Mouse (Mus musculus) forebrain, embryonic 15.5 days (tissue): ENCODE results near the gene Ckap2. TPM values are rescaled to one million over a fixed set of nuclear protein-coding genes. Genes with fewer than 3 reads are reported as not detected.
"Not testable (repeated sequence)": the region's sequence is repeated elsewhere in the genome, so short reads cannot be mapped to it uniquely, and the experiment has no call there.

Experiments
- ATAC-seq: fragments of 200-750 bp; cut with Nextera tagmentation; replicated peaks from 2 replicates; pipeline ENCODE4 v1.8.0; 2017; ENCODE audit warnings: mild to moderate bottlenecking, moderate TSS enrichment, moderate library complexity
- H3K27ac ChIP-seq: fragments of 300-500 bp; sonication (generic); replicated peaks from 2 replicates; pipeline ENCODE4 v1.5.1; 2015; ENCODE audit warnings: mild to moderate bottlenecking, inconsistent platforms
- H3K27me3 ChIP-seq: fragments of 300-500 bp; sonication (generic); 2 replicates; pipeline ENCODE4 v1.6.1; 2015; ENCODE audit warnings: inconsistent platforms
- H3K36me3 ChIP-seq: fragments of 300-500 bp; sonication (generic); 2 replicates; pipeline ENCODE4 v1.6.1; 2015; ENCODE audit warnings: mild to moderate bottlenecking, inconsistent platforms
- H3K4me1 ChIP-seq: fragments of 300-500 bp; sonication (generic); 2 replicates; pipeline ENCODE4 v1.6.1; 2015; ENCODE audit warnings: inconsistent platforms
- H3K4me2 ChIP-seq: fragments of 300-500 bp; sonication (generic); replicated peaks from 2 replicates; pipeline ENCODE4 v1.6.1; 2015; ENCODE audit warnings: mild to moderate bottlenecking, inconsistent platforms
- H3K4me3 ChIP-seq: fragments of 300-500 bp; sonication (generic); 2 replicates; pipeline ENCODE4 v1.5.1; 2015; ENCODE audit warnings: mild to moderate bottlenecking, inconsistent platforms
- H3K9ac ChIP-seq: fragments of 300-500 bp; sonication (generic); replicated peaks from 2 replicates; pipeline ENCODE4 v1.6.1; 2015; ENCODE audit warnings: mild to moderate bottlenecking, inconsistent platforms
- H3K9me3 ChIP-seq: fragments of 300-500 bp; sonication (generic); 2 replicates; pipeline ENCODE4 v1.6.1; 2016; ENCODE audit warnings: inconsistent platforms
- WGBS: fragments of 180-500 bp; shearing (Covaris S2); methylation state at CpG from one replicate; pipeline ENCODE4 v1.1.7; 2015; ENCODE audit warnings: mixed read lengths; 5-methylcytosine and 5-hydroxymethylcytosine counted together
- polyA plus RNA-seq: library from polyadenylated mRNA; unstranded; fragments of >200 nt; fragmentation: Nextera tagmentation; extraction: Ambion mirVana; gene quantifications from 2 replicates; pipeline ENCODE4 v1.2.1, GENCODE M21; 2015

The Ckap2 gene
- polyA plus RNA-seq, 1 experiment from 2014 or later: 28.7 TPM

DNA sequence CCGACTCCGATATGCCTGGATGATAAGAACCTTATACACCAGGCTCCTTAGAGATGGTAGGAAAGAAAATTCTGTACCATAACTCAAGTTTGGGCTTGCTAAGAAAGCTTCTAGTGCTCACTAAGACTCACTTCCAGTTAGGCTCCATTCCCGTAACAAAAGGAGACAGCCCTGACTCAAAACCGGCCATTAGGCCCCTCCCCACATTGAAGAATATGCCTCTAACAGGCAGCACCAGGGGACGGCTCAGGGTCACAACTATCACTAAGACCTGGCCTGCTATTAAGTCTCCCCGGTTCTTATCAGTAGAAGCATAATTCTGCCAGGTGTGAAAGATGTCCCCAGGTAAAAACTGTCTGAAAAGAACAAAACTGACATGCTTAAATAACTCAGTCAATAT lies 39.8 kb downstream of the Ckap2 start:
- Histone ChIP-seq H3K36me3 (peaks cover 10% of the 10 kb centered on the region; the same call in 1 of the 2 replicates), H3K4me1 (no peaks in the 10 kb centered on the region), H3K4me3 (no peak overlapping the region), H3K9ac (no peak overlapping the region), H3K9me3 (no peaks in the 10 kb centered on the region), H3K27me3 (no peaks in the 10 kb centered on the region), H3K4me2 (no peak overlapping the region), H3K27ac (no peak overlapping the region)
- 80% methylated on average over 6 of the region's 6 CpGs for WGBS
- no peak for ATAC-seq

DNA sequence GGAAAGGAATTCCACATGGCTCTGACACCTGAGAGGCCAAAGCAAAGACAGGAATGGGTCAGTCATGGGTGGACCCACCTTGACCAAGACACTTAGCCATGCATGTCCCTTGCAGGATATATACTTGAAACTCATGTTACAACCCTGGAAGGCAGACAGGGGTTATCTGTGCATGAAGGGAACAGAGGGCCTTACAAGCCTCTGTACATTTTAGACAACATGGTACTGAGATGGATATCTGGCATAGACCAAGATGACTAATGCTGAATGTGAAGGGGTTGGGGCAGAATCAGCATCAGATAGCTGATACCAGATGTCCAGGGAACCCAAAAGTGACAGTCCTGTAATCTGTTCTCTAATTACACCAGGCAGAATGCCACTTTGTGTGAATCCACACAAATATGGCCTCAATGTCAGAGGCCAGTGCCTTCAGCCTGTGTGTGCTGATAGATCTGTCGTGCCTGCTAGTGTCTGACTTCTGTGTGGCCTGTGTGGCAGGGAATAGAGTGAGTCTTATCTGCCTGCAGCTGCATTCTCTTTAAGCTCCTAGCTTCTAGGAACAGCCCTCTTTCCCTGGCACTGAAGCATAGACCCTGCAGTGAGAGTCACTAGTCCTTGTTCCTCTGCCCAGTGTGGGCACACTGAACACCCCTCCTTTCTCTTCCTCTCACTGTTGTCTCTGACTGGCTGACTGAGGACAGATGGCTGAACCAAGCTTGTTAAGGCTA lies 41.7 kb downstream of the Ckap2 start:
- H3K27me3 ChIP-seq: no peaks in the 10 kb centered on the region
- H3K4me3 ChIP-seq: no peak overlapping the region
- peaks cover 10% of the 10 kb centered on the region; the same call in 1 of the 2 replicates for H3K36me3 ChIP-seq
- H3K4me1 ChIP-seq: no peaks in the 10 kb centered on the region
- no peak for ATAC-seq
- H3K4me2 ChIP-seq: no peak overlapping the region
- no peaks in the 10 kb centered on the region for H3K9me3 ChIP-seq
- H3K27ac ChIP-seq: no peak overlapping the region
- H3K9ac ChIP-seq: no peak overlapping the region
- WGBS: 82% methylated on average over 1 of the region's 1 CpGs

DNA sequence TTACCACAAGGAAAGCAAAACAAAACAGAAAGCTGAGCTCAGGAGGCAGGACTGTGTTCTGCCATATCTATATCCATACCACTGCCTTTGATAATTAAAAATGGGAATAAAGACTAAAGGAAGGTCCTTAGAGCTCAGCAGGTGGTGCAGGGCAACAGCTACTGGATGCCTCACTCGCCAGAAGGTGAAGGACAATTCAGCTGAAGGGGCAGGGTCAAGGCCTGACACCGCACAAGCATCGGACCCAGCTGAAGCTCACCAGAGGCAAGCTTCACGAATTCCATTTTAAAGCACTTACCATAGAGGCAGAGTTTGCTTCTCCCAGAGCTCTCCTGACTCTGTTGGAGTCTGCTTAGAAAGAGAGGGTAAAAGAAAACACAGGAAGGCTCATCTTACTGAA lies 43.0 kb downstream of the Ckap2 start:
- Histone ChIP-seq H3K4me2 (no peak overlapping the region), H3K4me1 (no peaks in the 10 kb centered on the region), H3K36me3 (0 out of 2 replicates have a peak, but pooled peaks cover 3% of the 10 kb centered on the region), H3K9ac (no peak overlapping the region), H3K4me3 (no peak overlapping the region), H3K9me3 (no peaks in the 10 kb centered on the region), H3K27ac (no peak overlapping the region), H3K27me3 (no peaks in the 10 kb centered on the region)
- no peak for ATAC-seq
- 82% methylated on average over 4 of the region's 4 CpGs for WGBS

- H3K4me1 ChIP-seq: no peaks in the 10 kb centered on the region
- no peak overlapping the region for H3K4me3 ChIP-seq
- no peak overlapping the region for H3K9ac ChIP-seq
- ATAC-seq: no peak
- H3K9me3 ChIP-seq: no peaks in the 10 kb centered on the region
- H3K36me3 ChIP-seq: 0 out of 2 replicates have a peak, but pooled peaks cover 3% of the 10 kb centered on the region
- 92% methylated on average over 4 of the region's 4 CpGs for WGBS
- H3K4me2 ChIP-seq: no peak overlapping the region
- H3K27me3 ChIP-seq: no peaks in the 10 kb centered on the region
- no peak overlapping the region for H3K27ac ChIP-seq
Measured at GRCm38 (mm10) chr8:22141836-22142385, 43.7 kb downstream of the Ckap2 start.

DNA sequence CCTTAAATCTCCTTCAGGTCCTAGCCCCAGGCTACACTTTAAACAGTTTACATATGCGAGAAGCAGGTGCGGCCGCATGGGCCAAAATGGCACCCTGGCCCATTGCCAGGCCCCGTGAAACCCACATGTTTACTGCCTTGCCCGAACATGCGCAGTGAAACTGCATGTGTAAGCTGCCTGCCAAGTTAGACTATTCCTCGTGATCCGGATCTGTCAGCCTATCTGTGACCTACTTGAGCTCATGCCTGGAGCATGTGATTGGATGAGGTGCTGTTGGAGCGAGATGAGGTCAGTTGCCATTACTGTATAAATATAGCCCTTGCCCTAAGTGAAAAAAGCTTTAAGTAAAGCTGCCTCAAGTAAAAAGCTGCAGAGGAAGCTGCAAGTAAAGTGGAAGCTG lies 49.2 kb downstream of the Ckap2 start:
- WGBS: 72% methylated on average over 9 of the region's 9 CpGs
- not testable (repeated sequence) for H3K36me3 ChIP-seq, H3K9ac ChIP-seq, H3K27me3 ChIP-seq, H3K4me1 ChIP-seq, H3K9me3 ChIP-seq, H3K4me2 ChIP-seq, H3K27ac ChIP-seq, ATAC-seq, H3K4me3 ChIP-seq

- no peaks in the 10 kb centered on the region for H3K9me3 ChIP-seq
- H3K36me3 ChIP-seq: 0 out of 2 replicates have a peak, but pooled peaks cover 6% of the 10 kb centered on the region
- no peak for ATAC-seq
- WGBS: 78% methylated on average over 5 of the region's 5 CpGs
- no peaks in the 10 kb centered on the region for H3K4me1 ChIP-seq
- H3K4me3 ChIP-seq: no peak overlapping the region
- no peak overlapping the region for H3K9ac ChIP-seq
- no peaks in the 10 kb centered on the region for H3K27me3 ChIP-seq
- no peak overlapping the region for H3K4me2 ChIP-seq
- no peak overlapping the region for H3K27ac ChIP-seq
Measured at GRCm38 (mm10) chr8:22134750-22135135, 50.9 kb downstream of the Ckap2 start.

- 92% methylated on average over 7 of the region's 7 CpGs for WGBS
- no peaks in the 10 kb centered on the region for H3K9me3 ChIP-seq
- H3K27me3 ChIP-seq: no peaks in the 10 kb centered on the region
- no peak overlapping the region for H3K27ac ChIP-seq
- ATAC-seq: no peak
- H3K36me3 ChIP-seq: 0 out of 2 replicates have a peak, but pooled peaks cover 8% of the 10 kb centered on the region
- H3K4me2 ChIP-seq: no peak overlapping the region
- H3K4me1 ChIP-seq: no peaks in the 10 kb centered on the region
- H3K9ac ChIP-seq: no peak overlapping the region
- no peak overlapping the region for H3K4me3 ChIP-seq
Measured at GRCm38 (mm10) chr8:22134078-22134749, 51.4 kb downstream of the Ckap2 start.

DNA sequence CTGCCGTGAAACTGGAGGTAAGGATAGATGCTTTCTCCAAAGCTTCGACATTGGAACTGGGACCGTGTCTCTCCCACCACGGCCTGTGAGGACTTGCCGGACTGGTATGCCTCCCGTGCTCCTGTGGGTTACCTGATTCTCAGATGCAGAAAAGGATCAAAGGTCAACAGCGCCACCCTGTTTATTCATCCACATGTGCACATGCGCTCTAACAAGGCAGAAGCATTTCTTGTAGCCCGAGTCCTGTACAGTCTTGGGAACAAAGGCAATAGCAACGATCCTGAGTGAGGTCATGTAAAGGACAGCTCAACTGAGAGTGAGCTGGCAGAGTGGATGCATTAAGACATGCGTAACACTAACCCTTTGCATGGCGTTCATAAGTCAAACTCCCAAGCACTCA lies 53.6 kb downstream of the Ckap2 start:
- H3K27me3 ChIP-seq: no peaks in the 10 kb centered on the region
- H3K4me2 ChIP-seq: no peak overlapping the region
- ATAC-seq: no peak
- no peaks in the 10 kb centered on the region for H3K4me1 ChIP-seq
- 89% methylated on average over 12 of the region's 12 CpGs for WGBS
- H3K9me3 ChIP-seq: no peaks in the 10 kb centered on the region
- no peak overlapping the region for H3K27ac ChIP-seq
- 0 out of 2 replicates have a peak, but pooled peaks cover 13% of the 10 kb centered on the region for H3K36me3 ChIP-seq
- H3K9ac ChIP-seq: no peak overlapping the region
- H3K4me3 ChIP-seq: no peak overlapping the region

DNA sequence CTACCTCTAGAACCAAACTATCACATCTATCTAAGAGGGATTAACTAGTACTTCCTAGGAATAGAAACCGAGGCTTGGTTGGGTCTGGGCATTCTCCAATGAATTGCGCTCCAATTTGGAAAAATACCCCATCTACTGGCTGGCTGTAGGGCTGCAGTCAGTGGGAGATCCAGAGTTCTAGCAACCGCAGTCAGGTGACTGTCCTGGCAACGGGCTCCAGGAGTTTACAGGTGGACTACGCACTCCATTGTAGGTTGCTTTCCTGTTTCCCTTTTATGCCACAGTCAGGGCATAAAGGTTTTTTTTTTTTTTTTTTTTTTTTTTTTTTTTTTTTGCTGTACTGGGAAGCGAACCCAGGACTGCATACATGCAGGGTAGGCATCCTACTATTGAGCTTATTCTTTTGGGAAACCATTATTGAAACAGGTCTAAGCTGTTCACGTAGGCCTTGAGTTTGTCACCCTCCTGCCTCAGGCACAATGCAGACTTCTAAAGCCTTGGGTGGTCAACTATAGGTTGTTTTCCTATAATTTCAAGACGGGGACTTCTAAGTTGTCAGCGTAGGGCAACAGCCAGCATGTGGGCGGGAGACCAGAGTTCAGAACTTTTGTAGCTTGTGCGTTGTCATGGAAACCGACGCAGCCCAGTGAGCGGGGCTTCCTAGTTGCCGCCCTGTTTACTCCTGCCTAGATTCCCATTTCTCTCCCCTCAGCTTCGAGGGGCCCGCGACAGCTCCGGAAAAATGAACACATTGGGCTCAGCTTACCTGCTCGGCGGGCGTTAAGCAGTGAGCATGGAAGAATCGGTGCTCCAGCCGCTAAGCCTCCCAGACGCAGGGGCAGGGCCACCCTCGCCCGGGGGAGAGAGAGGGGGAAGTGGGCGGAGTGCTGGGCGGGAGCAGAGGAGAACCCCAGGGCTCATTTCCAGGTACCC lies 61.1 kb downstream of the Ckap2 start, which contains the start of gene Nek5:
Nek5 (minus strand) TSS at position 834 of the 933 bp plus-strand sequence.
- Histone ChIP-seq H3K27ac (no peak within 1 kb of the TSS), H3K4me3 (peak within 1 kb of the TSS; percentile 37), H3K4me1 (peaks cover 6% of the 10 kb centered on the region; the same call in 1 of the 2 replicates), H3K9ac (no peak within 1 kb of the TSS), H3K36me3 (0 out of 2 replicates have a peak, but pooled peaks cover 7% of the 10 kb centered on the region), H3K27me3 (0 out of 2 replicates have a peak, but pooled peaks cover 2% of the 10 kb centered on the region), H3K4me2 (peak within 1 kb of the TSS; percentile 54), H3K9me3 (no peaks in the 10 kb centered on the region)
- peak; percentile 80 for ATAC-seq
- 1% methylated on average over 29 of the region's 29 CpGs for WGBS
